Mouse (Mus musculus) liver, postnatal 0 days (tissue): Measurements from ENCODE around the gene Slc44a1. TPM values are rescaled to one million over a fixed set of nuclear protein-coding genes. Genes with fewer than 3 reads are reported as not detected.
A peak's percentile ranks its signal among the peaks of the same experiment; 100 is the strongest.

Source experiments
- ATAC-seq: fragments of 200-750 bp; cut with Nextera tagmentation; 2 replicates; pipeline ENCODE4 v1.8.0; 2017; ENCODE audit warnings: mild to moderate bottlenecking, moderate library complexity
- DNase-seq: peaks from one replicate; pipeline ENCODE4 v3.0.0-alpha.2; 2016
- H3K27ac ChIP-seq: fragments of 300-500 bp; sonication (generic); 2 replicates; pipeline ENCODE4 v1.5.1; 2014; ENCODE audit warnings: antibody characterized with exemption, moderate library complexity, mild to moderate bottlenecking, low read depth
- H3K27me3 ChIP-seq: fragments of 300-500 bp; sonication (generic); 2 replicates; pipeline ENCODE4 v1.6.1; 2014; ENCODE audit warnings: low read length, control low read depth, mixed read lengths; ENCODE audit not compliant: insufficient read depth
- H3K36me3 ChIP-seq: fragments of 300-500 bp; sonication (generic); replicated peaks from 2 replicates; pipeline ENCODE4 v1.6.1; 2014; ENCODE audit warnings: mild to moderate bottlenecking, control low read depth, low read length, moderate library complexity, mixed read lengths; ENCODE audit not compliant: insufficient read depth
- H3K4me1 ChIP-seq: fragments of 300-500 bp; sonication (generic); 2 replicates; pipeline ENCODE4 v1.6.1; 2014; ENCODE audit warnings: antibody characterized with exemption, mild to moderate bottlenecking, control low read depth; ENCODE audit not compliant: insufficient read depth
- H3K4me2 ChIP-seq: fragments of 300-500 bp; sonication (generic); 2 replicates; pipeline ENCODE4 v1.6.1; 2014; ENCODE audit warnings: low read depth, mild to moderate bottlenecking, low read length, moderate library complexity, mixed read lengths
- H3K4me3 ChIP-seq: fragments of 300-500 bp; sonication (generic); 2 replicates; pipeline ENCODE4 v1.5.1; 2014; ENCODE audit warnings: low read depth, low read length
- H3K9ac ChIP-seq: fragments of 300-500 bp; sonication (generic); replicated peaks from 2 replicates; pipeline ENCODE4 v1.6.1; 2014; ENCODE audit warnings: mild to moderate bottlenecking, moderate library complexity
- H3K9me3 ChIP-seq: fragments of 300-500 bp; sonication (generic); 2 replicates; pipeline ENCODE4 v1.6.1; 2016; ENCODE audit warnings: mild to moderate bottlenecking, control low read depth, low read length, mixed read lengths
- CTCF ChIP-seq: sonication (generic); IDR thresholded peaks from 2 replicates; pipeline ENCODE4 v1.5.1; 2016; ENCODE audit warnings: antibody characterized with exemption, low read depth
- EP300 ChIP-seq: IDR thresholded peaks from 2 replicates; pipeline ENCODE4 v1.6.1; 2016; ENCODE audit warnings: antibody characterized with exemption, low read depth, mild to moderate bottlenecking
- WGBS: fragments of 180-500 bp; shearing (Covaris S2); extraction: QIAGEN DNeasy Blood & Tissue Kit; methylation state at CpG from one replicate; pipeline ENCODE4 v1.1.7; 2014; ENCODE audit not compliant: insufficient replicate concordance; 5-methylcytosine and 5-hydroxymethylcytosine counted together
- polyA plus RNA-seq: library from polyadenylated mRNA; unstranded; fragments of >200 nt; fragmentation: Nextera tagmentation; extraction: Ambion mirVana; gene quantifications from 2 replicates; pipeline ENCODE4 v1.2.1, GENCODE M21; 2015

The Slc44a1 gene
- polyA plus RNA-seq, 1 experiment from 2014 or later = 11.6 TPM

GRCm38 (mm10) chr4:53474109-53474508 lies 33.9 kb downstream of the Slc44a1 start:
- no peak overlapping the region for H3K4me2 ChIP-seq
- peaks cover 3% of the 10 kb centered on the region; the same call in 1 of the 2 replicates for H3K4me1 ChIP-seq
- no peak overlapping the region for H3K9ac ChIP-seq
- no peaks in the 10 kb centered on the region for H3K36me3 ChIP-seq
- no peaks in the 10 kb centered on the region for H3K27me3 ChIP-seq
- ATAC-seq (no peak), DNase-seq (no peak)
- no peak overlapping the region for H3K4me3 ChIP-seq
- TF ChIP-seq CTCF (no peak), EP300 (no peak)
- no peak overlapping the region for H3K27ac ChIP-seq
- H3K9me3 ChIP-seq = no peaks in the 10 kb centered on the region

GRCm38 (mm10) chr4:53475230-53475952 lies 35.2 kb downstream of the Slc44a1 start:
- H3K27ac ChIP-seq = peak overlapping the region; percentile 64
- H3K4me3 ChIP-seq = no peak overlapping the region
- H3K4me2 ChIP-seq = no peak overlapping the region; the same call in 1 of the 2 replicates
- H3K27me3 ChIP-seq = no peaks in the 10 kb centered on the region
- WGBS = 74% methylated on average over 20 of the region's 20 CpGs
- TF ChIP-seq EP300 = no peak
- no peak for TF ChIP-seq CTCF
- H3K4me1 ChIP-seq = peaks cover 3% of the 10 kb centered on the region; the same call in 1 of the 2 replicates
- DNase-seq (no peak), ATAC-seq (peak; percentile 66; the same call in 1 of the 2 replicates)
- H3K9me3 ChIP-seq = no peaks in the 10 kb centered on the region
- H3K9ac ChIP-seq = no peak overlapping the region
- no peaks in the 10 kb centered on the region for H3K36me3 ChIP-seq

- DNase-seq (no peak), ATAC-seq (no peak)
- Histone ChIP-seq H3K27ac (no peak overlapping the region), H3K27me3 (no peaks in the 10 kb centered on the region), H3K4me1 (peaks cover 3% of the 10 kb centered on the region; the same call in 1 of the 2 replicates), H3K4me2 (no peak overlapping the region), H3K4me3 (no peak overlapping the region), H3K9ac (no peak overlapping the region), H3K36me3 (0 out of 2 replicates have a peak, but pooled peaks cover 3% of the 10 kb centered on the region), H3K9me3 (no peaks in the 10 kb centered on the region)
- 68% methylated on average over 4 of the region's 4 CpGs for WGBS
- no peak for TF ChIP-seq CTCF
- TF ChIP-seq EP300 = no peak
These were observed 38.4 kb downstream of the Slc44a1 start for GRCm38 (mm10) chr4:53478644-53479043.

- ATAC-seq (no peak), DNase-seq (no peak)
- 66% methylated on average over 12 of the region's 12 CpGs for WGBS
- H3K4me1 ChIP-seq = peaks cover 16% of the 10 kb centered on the region
- H3K36me3 ChIP-seq = 0 out of 2 replicates have a peak, but pooled peaks cover 3% of the 10 kb centered on the region
- peak overlapping the region; percentile 51; the same call in 1 of the 2 replicates for H3K27ac ChIP-seq
- no peaks in the 10 kb centered on the region for H3K27me3 ChIP-seq
- no peak overlapping the region for H3K9ac ChIP-seq
- no peak overlapping the region for H3K4me3 ChIP-seq
- no peaks in the 10 kb centered on the region for H3K9me3 ChIP-seq
- 0 out of 2 replicates have a peak overlapping the region, but pooled peaks have one; percentile 6 for H3K4me2 ChIP-seq
- no peak for TF ChIP-seq EP300
- TF ChIP-seq CTCF = no peak
These were observed 47.3 kb downstream of the Slc44a1 start for GRCm38 (mm10) chr4:53487216-53488188.

GRCm38 (mm10) chr4:53488803-53489202 lies 48.6 kb downstream of the Slc44a1 start:
- Histone ChIP-seq H3K9me3 (no peaks in the 10 kb centered on the region), H3K4me3 (no peak overlapping the region), H3K4me1 (peaks cover 16% of the 10 kb centered on the region), H3K36me3 (no peaks in the 10 kb centered on the region), H3K27me3 (no peaks in the 10 kb centered on the region), H3K9ac (no peak overlapping the region), H3K4me2 (no peak overlapping the region), H3K27ac (no peak overlapping the region)
- 77% methylated on average over 5 of the region's 5 CpGs for WGBS
- no peak for ATAC-seq
- no peak for TF ChIP-seq CTCF
- no peak for TF ChIP-seq EP300
- no peak for DNase-seq

- 75% methylated on average over 7 of the region's 7 CpGs for WGBS
- TF ChIP-seq EP300 = no peak
- no peak for TF ChIP-seq CTCF
- no peak for ATAC-seq
- Histone ChIP-seq H3K4me1 (peaks cover 16% of the 10 kb centered on the region), H3K36me3 (no peaks in the 10 kb centered on the region), H3K9me3 (no peaks in the 10 kb centered on the region), H3K4me2 (no peak overlapping the region), H3K9ac (no peak overlapping the region), H3K27me3 (no peaks in the 10 kb centered on the region), H3K27ac (no peak overlapping the region), H3K4me3 (no peak overlapping the region)
- no peak for DNase-seq
These were observed 50.2 kb downstream of the Slc44a1 start for GRCm38 (mm10) chr4:53490371-53490770.
